Mouse (Mus musculus) midbrain, embryonic 16.5 days (tissue): ENCODE measurements around the gene Cela1. TPM values are rescaled to one million over a fixed set of nuclear protein-coding genes. Genes with fewer than 3 reads are reported as not detected.

Experiments used
- ATAC-seq: fragments of 200-750 bp; cut with Nextera tagmentation; 2 replicates; pipeline ENCODE4 v1.8.0; 2017; ENCODE audit warnings: moderate TSS enrichment
- H3K27ac ChIP-seq: fragments of 300-500 bp; sonication (generic); 2 replicates; pipeline ENCODE4 v1.5.1; 2014; ENCODE audit warnings: mild to moderate bottlenecking, low read length, mixed read lengths
- H3K27me3 ChIP-seq: fragments of 300-500 bp; sonication (generic); 2 replicates; pipeline ENCODE4 v1.6.1; 2014; ENCODE audit warnings: low read depth, low read length, mixed read lengths; ENCODE audit not compliant: control insufficient read depth, insufficient read depth
- H3K36me3 ChIP-seq: fragments of 300-500 bp; sonication (generic); 2 replicates; pipeline ENCODE4 v1.6.1; 2014; ENCODE audit warnings: mild to moderate bottlenecking, low read length, moderate library complexity, mixed read lengths; ENCODE audit not compliant: control insufficient read depth, insufficient read depth
- H3K4me1 ChIP-seq: fragments of 300-500 bp; sonication (generic); 2 replicates; pipeline ENCODE4 v1.6.1; 2014; ENCODE audit warnings: mild to moderate bottlenecking, low read length, mixed read lengths; ENCODE audit not compliant: control insufficient read depth, insufficient read depth
- H3K4me2 ChIP-seq: fragments of 300-500 bp; sonication (generic); 2 replicates; pipeline ENCODE4 v1.6.1; 2014; ENCODE audit warnings: mild to moderate bottlenecking, low read length, mixed read lengths
- H3K4me3 ChIP-seq: fragments of 300-500 bp; sonication (generic); 2 replicates; pipeline ENCODE4 v1.5.1; 2014; ENCODE audit warnings: low read depth, mild to moderate bottlenecking, low read length, moderate library complexity, mixed read lengths
- H3K9ac ChIP-seq: fragments of 300-500 bp; sonication (generic); 2 replicates; pipeline ENCODE4 v1.6.1; 2014; ENCODE audit warnings: low read depth, low read length, mixed read lengths
- H3K9me3 ChIP-seq: fragments of 300-500 bp; sonication (generic); replicated peaks from 2 replicates; pipeline ENCODE4 v1.6.1; 2014; ENCODE audit warnings: mild to moderate bottlenecking, low read length, mixed read lengths; ENCODE audit not compliant: control insufficient read depth, poor library complexity, severe bottlenecking
- WGBS: fragments of 180-500 bp; shearing (Covaris S2); extraction: QIAGEN DNeasy Blood & Tissue Kit; methylation state at CpG from one replicate; pipeline ENCODE4 v1.1.7; 2014; 5-methylcytosine and 5-hydroxymethylcytosine counted together
- polyA plus RNA-seq: library from polyadenylated mRNA; unstranded; fragments of >200 nt; fragmentation: Nextera tagmentation; extraction: Ambion mirVana; gene quantifications from 2 replicates; pipeline ENCODE4 v1.2.1, GENCODE M21; 2015

Cela1 gene
- polyA plus RNA-seq, 1 experiment from 2014 or later: 0.85 TPM

GRCm38 (mm10) chr15:100665411-100666218, 22.1 kb downstream of the Cela1 start:
- Histone ChIP-seq H3K9me3 (no peaks in the 10 kb centered on the region), H3K27ac (no peak overlapping the region), H3K4me2 (no peak overlapping the region), H3K27me3 (no peaks in the 10 kb centered on the region), H3K4me3 (no peak overlapping the region), H3K36me3 (no peaks in the 10 kb centered on the region), H3K4me1 (peaks cover 11% of the 10 kb centered on the region), H3K9ac (no peak overlapping the region)
- no peak for ATAC-seq
- WGBS: 44% methylated on average over 9 of the region's 9 CpGs

- Histone ChIP-seq H3K9me3 (no peaks in the 10 kb centered on the region), H3K27ac (no peak overlapping the region), H3K9ac (no peak overlapping the region), H3K4me2 (no peak overlapping the region), H3K4me1 (peaks cover 11% of the 10 kb centered on the region), H3K36me3 (no peaks in the 10 kb centered on the region), H3K27me3 (no peaks in the 10 kb centered on the region), H3K4me3 (no peak overlapping the region)
- 83% methylated on average over 9 of the region's 9 CpGs for WGBS
- no peak for ATAC-seq
Observed at GRCm38 (mm10) chr15:100664813-100665274, 22.9 kb downstream of the Cela1 start.

DNA sequence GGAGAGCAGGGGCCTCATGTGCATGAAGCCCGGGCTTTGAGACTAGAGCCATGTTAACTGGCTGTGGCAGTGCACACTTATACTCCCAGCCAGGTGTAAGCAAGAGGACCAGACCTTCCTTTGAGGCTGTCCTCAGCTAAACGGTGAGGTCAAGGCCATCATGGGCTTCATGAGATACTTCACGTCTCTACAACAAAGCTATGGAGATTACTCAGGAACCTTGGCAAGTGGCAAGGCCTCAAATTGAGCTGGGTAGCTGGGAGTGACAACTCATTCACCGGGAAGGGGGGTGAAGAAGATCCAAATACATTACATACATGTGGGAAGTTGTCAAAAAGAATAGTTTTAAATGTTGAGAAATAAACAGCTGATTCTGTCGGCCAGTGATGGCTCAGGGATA, 26.9 kb downstream of the Cela1 start:
- Histone ChIP-seq H3K36me3 (no peaks in the 10 kb centered on the region), H3K27me3 (no peaks in the 10 kb centered on the region), H3K9me3 (no peaks in the 10 kb centered on the region), H3K9ac (no peak overlapping the region), H3K4me3 (no peak overlapping the region), H3K4me2 (no peak overlapping the region), H3K27ac (no peak overlapping the region), H3K4me1 (peaks cover 3% of the 10 kb centered on the region; the same call in 1 of the 2 replicates)
- ATAC-seq: no peak
- 93% methylated on average over 5 of the region's 5 CpGs for WGBS

- ATAC-seq: no peak
- Histone ChIP-seq H3K27me3 (no peaks in the 10 kb centered on the region), H3K27ac (no peak overlapping the region), H3K9ac (no peak overlapping the region), H3K4me3 (no peak overlapping the region), H3K4me2 (no peak overlapping the region), H3K36me3 (no peaks in the 10 kb centered on the region), H3K4me1 (peaks cover 1% of the 10 kb centered on the region; the same call in 1 of the 2 replicates), H3K9me3 (no peaks in the 10 kb centered on the region)
- 85% methylated on average over 9 of the region's 9 CpGs for WGBS
Observed at GRCm38 (mm10) chr15:100660306-100660705, 27.4 kb downstream of the Cela1 start.

DNA sequence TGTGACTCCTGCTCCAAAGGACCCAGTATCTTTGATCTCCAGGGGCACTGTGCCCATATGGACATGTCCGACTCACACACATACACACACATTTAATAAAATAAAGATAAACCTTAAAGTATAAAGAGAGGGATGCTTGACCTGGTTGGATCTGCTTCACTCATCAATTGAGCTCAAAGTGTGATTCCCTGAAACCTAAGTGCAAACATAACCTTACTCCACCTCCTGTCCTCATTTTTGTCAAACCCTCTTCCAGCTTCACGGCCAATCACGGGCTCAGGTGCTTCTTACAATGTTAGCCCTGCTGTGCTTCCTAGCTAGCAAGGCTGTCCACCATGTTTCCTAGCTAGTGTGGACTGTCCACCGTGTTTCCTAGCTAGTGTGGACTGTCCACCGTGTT, 32.5 kb downstream of the Cela1 start:
- Histone ChIP-seq H3K4me2 (no peak overlapping the region), H3K36me3 (no peaks in the 10 kb centered on the region), H3K4me1 (no peaks in the 10 kb centered on the region), H3K27ac (no peak overlapping the region), H3K4me3 (no peak overlapping the region), H3K9ac (no peak overlapping the region), H3K9me3 (no peaks in the 10 kb centered on the region), H3K27me3 (no peaks in the 10 kb centered on the region)
- no peak for ATAC-seq
- 90% methylated on average over 5 of the region's 5 CpGs for WGBS

GRCm38 (mm10) chr15:100654271-100654670, 33.5 kb downstream of the Cela1 start:
- no peaks in the 10 kb centered on the region for H3K4me1 ChIP-seq
- WGBS: 85% methylated on average over 1 of the region's 1 CpGs
- H3K27me3 ChIP-seq: no peaks in the 10 kb centered on the region
- no peak for ATAC-seq
- no peaks in the 10 kb centered on the region for H3K36me3 ChIP-seq
- no peak overlapping the region for H3K4me2 ChIP-seq
- no peak overlapping the region for H3K9ac ChIP-seq
- H3K9me3 ChIP-seq: no peaks in the 10 kb centered on the region
- H3K27ac ChIP-seq: no peak overlapping the region
- H3K4me3 ChIP-seq: no peak overlapping the region

GRCm38 (mm10) chr15:100651610-100652009, 36.1 kb downstream of the Cela1 start:
- Histone ChIP-seq H3K9ac (no peak overlapping the region), H3K4me2 (no peak overlapping the region), H3K9me3 (no peaks in the 10 kb centered on the region), H3K27me3 (no peaks in the 10 kb centered on the region), H3K27ac (no peak overlapping the region), H3K4me1 (no peaks in the 10 kb centered on the region), H3K4me3 (no peak overlapping the region), H3K36me3 (no peaks in the 10 kb centered on the region)
- 87% methylated on average over 9 of the region's 9 CpGs for WGBS
- ATAC-seq: no peak

- Histone ChIP-seq H3K36me3 (no peaks in the 10 kb centered on the region), H3K27ac (no peak overlapping the region), H3K27me3 (no peaks in the 10 kb centered on the region), H3K4me2 (no peak overlapping the region), H3K4me1 (no peaks in the 10 kb centered on the region), H3K9ac (no peak overlapping the region), H3K4me3 (no peak overlapping the region), H3K9me3 (no peaks in the 10 kb centered on the region)
- no peak for ATAC-seq
- WGBS: 87% methylated on average over 10 of the region's 10 CpGs
Observed at GRCm38 (mm10) chr15:100650111-100650510, 37.6 kb downstream of the Cela1 start.

DNA sequence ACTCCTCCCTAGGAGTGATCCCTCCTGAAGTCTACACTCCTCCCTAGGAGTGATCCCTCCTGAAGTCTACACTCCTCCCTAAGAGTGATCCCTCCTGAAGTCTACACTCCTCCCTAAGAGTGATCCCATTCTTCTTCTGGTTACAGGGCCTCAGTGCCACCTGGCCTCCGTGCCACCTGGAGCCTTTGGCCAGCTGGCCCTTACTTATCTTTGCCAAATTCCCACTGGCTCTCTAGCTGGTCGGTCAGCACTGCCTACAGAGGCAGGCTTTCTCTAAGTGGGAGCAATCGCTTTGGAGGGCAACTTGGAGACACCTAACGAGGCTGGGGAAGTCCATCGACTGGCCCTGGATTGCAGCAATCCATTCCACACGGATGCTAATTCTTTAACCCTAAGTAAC, 41.6 kb downstream of the Cela1 start:
- Histone ChIP-seq H3K9me3 (no peaks in the 10 kb centered on the region), H3K27me3 (no peaks in the 10 kb centered on the region), H3K4me2 (no peak overlapping the region), H3K4me1 (no peaks in the 10 kb centered on the region), H3K36me3 (no peaks in the 10 kb centered on the region), H3K27ac (no peak overlapping the region), H3K9ac (no peak overlapping the region), H3K4me3 (no peak overlapping the region)
- 87% methylated on average over 6 of the region's 6 CpGs for WGBS
- ATAC-seq: no peak
